Mouse (Mus musculus) forebrain, embryonic 15.5 days (tissue): Measurements from ENCODE around the gene Gng3. TPM values are rescaled to one million over a fixed set of nuclear protein-coding genes. Genes with fewer than 3 reads are reported as not detected.
"Not testable (repeated sequence)": the region's sequence is repeated elsewhere in the genome, so short reads cannot be mapped to it uniquely, and the experiment has no call there.

Experiments
- ATAC-seq: fragments of 200-750 bp; cut with Nextera tagmentation; replicated peaks from 2 replicates; pipeline ENCODE4 v1.8.0; 2017; ENCODE audit warnings: mild to moderate bottlenecking, moderate TSS enrichment, moderate library complexity
- H3K27ac ChIP-seq: fragments of 300-500 bp; sonication (generic); replicated peaks from 2 replicates; pipeline ENCODE4 v1.5.1; 2015; ENCODE audit warnings: mild to moderate bottlenecking, inconsistent platforms
- H3K27me3 ChIP-seq: fragments of 300-500 bp; sonication (generic); 2 replicates; pipeline ENCODE4 v1.6.1; 2015; ENCODE audit warnings: inconsistent platforms
- H3K36me3 ChIP-seq: fragments of 300-500 bp; sonication (generic); 2 replicates; pipeline ENCODE4 v1.6.1; 2015; ENCODE audit warnings: mild to moderate bottlenecking, inconsistent platforms
- H3K4me1 ChIP-seq: fragments of 300-500 bp; sonication (generic); 2 replicates; pipeline ENCODE4 v1.6.1; 2015; ENCODE audit warnings: inconsistent platforms
- H3K4me2 ChIP-seq: fragments of 300-500 bp; sonication (generic); replicated peaks from 2 replicates; pipeline ENCODE4 v1.6.1; 2015; ENCODE audit warnings: mild to moderate bottlenecking, inconsistent platforms
- H3K4me3 ChIP-seq: fragments of 300-500 bp; sonication (generic); 2 replicates; pipeline ENCODE4 v1.5.1; 2015; ENCODE audit warnings: mild to moderate bottlenecking, inconsistent platforms
- H3K9ac ChIP-seq: fragments of 300-500 bp; sonication (generic); replicated peaks from 2 replicates; pipeline ENCODE4 v1.6.1; 2015; ENCODE audit warnings: mild to moderate bottlenecking, inconsistent platforms
- H3K9me3 ChIP-seq: fragments of 300-500 bp; sonication (generic); 2 replicates; pipeline ENCODE4 v1.6.1; 2016; ENCODE audit warnings: inconsistent platforms
- WGBS: fragments of 180-500 bp; shearing (Covaris S2); methylation state at CpG from one replicate; pipeline ENCODE4 v1.1.7; 2015; ENCODE audit warnings: mixed read lengths; 5-methylcytosine and 5-hydroxymethylcytosine counted together
- polyA plus RNA-seq: library from polyadenylated mRNA; unstranded; fragments of >200 nt; fragmentation: Nextera tagmentation; extraction: Ambion mirVana; gene quantifications from 2 replicates; pipeline ENCODE4 v1.2.1, GENCODE M21; 2015

Gng3 gene
- polyA plus RNA-seq, 1 experiment from 2014 or later: 272 TPM

- Histone ChIP-seq H3K4me1 (peaks cover 18% of the 10 kb centered on the region), H3K36me3 (peaks cover 22% of the 10 kb centered on the region)
- not testable (repeated sequence) for H3K4me3 ChIP-seq, H3K27me3 ChIP-seq, H3K9ac ChIP-seq, ATAC-seq, H3K4me2 ChIP-seq, H3K9me3 ChIP-seq, H3K27ac ChIP-seq
- 71% methylated on average over 3 of the region's 3 CpGs for WGBS
These were observed 31.4 kb upstream of the Gng3 start for GRCm38 (mm10) chr19:8870381-8870780.

DNA sequence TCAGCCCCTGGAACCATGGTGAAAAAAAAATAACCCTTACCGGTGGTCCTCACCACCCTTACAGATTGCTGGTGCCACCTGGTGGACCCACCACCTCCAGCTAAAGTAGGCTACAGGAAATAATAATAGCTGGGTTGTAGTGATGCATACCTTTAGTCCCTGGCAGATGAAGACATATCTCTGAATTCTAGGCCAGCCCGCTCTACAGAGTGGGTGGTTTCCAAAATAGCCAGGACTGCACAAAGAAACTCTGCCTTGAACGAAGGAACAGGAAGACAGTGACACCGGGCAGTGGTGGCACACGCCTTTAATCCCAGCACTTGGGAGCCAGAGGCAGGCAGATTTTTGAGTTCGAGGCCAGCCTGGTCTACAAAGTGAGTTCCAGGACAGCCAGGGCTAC is 25.3 kb upstream of the Gng3 start:
- Histone ChIP-seq H3K4me1 (no peaks in the 10 kb centered on the region), H3K4me3 (no peak overlapping the region), H3K9ac (no peak overlapping the region), H3K27ac (no peak overlapping the region), H3K4me2 (no peak overlapping the region), H3K27me3 (no peaks in the 10 kb centered on the region), H3K9me3 (no peaks in the 10 kb centered on the region), H3K36me3 (no peaks in the 10 kb centered on the region)
- no peak for ATAC-seq
- WGBS: 84% methylated on average over 6 of the region's 6 CpGs

- no peak overlapping the region for H3K27ac ChIP-seq
- H3K4me2 ChIP-seq: no peak overlapping the region
- no peaks in the 10 kb centered on the region for H3K9me3 ChIP-seq
- 16% methylated on average over 1 of the region's 1 CpGs for WGBS
- H3K36me3 ChIP-seq: no peaks in the 10 kb centered on the region
- H3K4me1 ChIP-seq: no peaks in the 10 kb centered on the region
- H3K9ac ChIP-seq: no peak overlapping the region
- H3K27me3 ChIP-seq: no peaks in the 10 kb centered on the region
- ATAC-seq: no peak
- no peak overlapping the region for H3K4me3 ChIP-seq
These were observed 20.0 kb upstream of the Gng3 start for GRCm38 (mm10) chr19:8859018-8859417.

GRCm38 (mm10) chr19:8857689-8858088 is 18.7 kb upstream of the Gng3 start:
- H3K4me3 ChIP-seq: no peak overlapping the region
- no peaks in the 10 kb centered on the region for H3K27me3 ChIP-seq
- WGBS: 50% methylated on average over 4 of the region's 4 CpGs
- no peak overlapping the region for H3K9ac ChIP-seq
- H3K36me3 ChIP-seq: no peaks in the 10 kb centered on the region
- no peak overlapping the region for H3K27ac ChIP-seq
- H3K9me3 ChIP-seq: no peaks in the 10 kb centered on the region
- no peaks in the 10 kb centered on the region for H3K4me1 ChIP-seq
- no peak for ATAC-seq
- no peak overlapping the region for H3K4me2 ChIP-seq

GRCm38 (mm10) chr19:8853117-8853516 is 14.1 kb upstream of the Gng3 start:
- peaks cover 12% of the 10 kb centered on the region for H3K36me3 ChIP-seq
- H3K4me2 ChIP-seq: no peak overlapping the region
- no peaks in the 10 kb centered on the region for H3K4me1 ChIP-seq
- WGBS: 82% methylated on average over 3 of the region's 3 CpGs
- H3K27me3 ChIP-seq: no peaks in the 10 kb centered on the region
- H3K4me3 ChIP-seq: no peak overlapping the region
- no peak for ATAC-seq
- H3K27ac ChIP-seq: no peak overlapping the region
- no peaks in the 10 kb centered on the region for H3K9me3 ChIP-seq
- H3K9ac ChIP-seq: no peak overlapping the region

- no peaks in the 10 kb centered on the region for H3K27me3 ChIP-seq
- no peak for ATAC-seq
- H3K4me3 ChIP-seq: no peak overlapping the region
- H3K4me2 ChIP-seq: no peak overlapping the region
- H3K4me1 ChIP-seq: no peaks in the 10 kb centered on the region
- no peaks in the 10 kb centered on the region for H3K9me3 ChIP-seq
- peaks cover 18% of the 10 kb centered on the region for H3K36me3 ChIP-seq
- no peak overlapping the region for H3K9ac ChIP-seq
- no peak overlapping the region for H3K27ac ChIP-seq
- WGBS: 61% methylated on average over 10 of the region's 10 CpGs
These were observed 13.4 kb upstream of the Gng3 start for GRCm38 (mm10) chr19:8852236-8852928.

DNA sequence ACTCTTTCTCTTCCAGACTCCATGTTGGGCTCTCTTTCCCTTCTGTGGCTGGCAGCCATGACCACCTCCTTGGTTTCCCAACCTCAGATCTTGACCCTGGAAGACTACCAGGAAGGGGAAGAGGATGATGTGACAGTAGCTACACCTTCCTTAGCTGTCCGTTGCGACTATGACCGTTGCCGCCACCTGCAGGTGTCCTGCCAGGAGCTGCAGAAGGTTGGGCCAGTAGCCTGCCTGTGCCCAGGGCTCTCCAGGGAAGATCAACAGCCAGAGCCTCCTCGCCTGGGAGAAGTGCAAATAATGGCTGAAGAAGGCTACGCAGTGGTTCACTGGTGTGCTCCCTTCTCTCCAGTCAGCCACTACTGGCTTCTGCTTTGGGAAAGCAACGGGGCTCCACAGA is 12.6 kb upstream of the Gng3 start:
- H3K27me3 ChIP-seq: no peaks in the 10 kb centered on the region
- H3K4me1 ChIP-seq: no peaks in the 10 kb centered on the region
- H3K4me2 ChIP-seq: no peak overlapping the region
- no peaks in the 10 kb centered on the region for H3K9me3 ChIP-seq
- H3K36me3 ChIP-seq: peaks cover 25% of the 10 kb centered on the region
- no peak overlapping the region for H3K4me3 ChIP-seq
- 45% methylated on average over 7 of the region's 7 CpGs for WGBS
- H3K27ac ChIP-seq: no peak overlapping the region
- no peak for ATAC-seq
- H3K9ac ChIP-seq: no peak overlapping the region

DNA sequence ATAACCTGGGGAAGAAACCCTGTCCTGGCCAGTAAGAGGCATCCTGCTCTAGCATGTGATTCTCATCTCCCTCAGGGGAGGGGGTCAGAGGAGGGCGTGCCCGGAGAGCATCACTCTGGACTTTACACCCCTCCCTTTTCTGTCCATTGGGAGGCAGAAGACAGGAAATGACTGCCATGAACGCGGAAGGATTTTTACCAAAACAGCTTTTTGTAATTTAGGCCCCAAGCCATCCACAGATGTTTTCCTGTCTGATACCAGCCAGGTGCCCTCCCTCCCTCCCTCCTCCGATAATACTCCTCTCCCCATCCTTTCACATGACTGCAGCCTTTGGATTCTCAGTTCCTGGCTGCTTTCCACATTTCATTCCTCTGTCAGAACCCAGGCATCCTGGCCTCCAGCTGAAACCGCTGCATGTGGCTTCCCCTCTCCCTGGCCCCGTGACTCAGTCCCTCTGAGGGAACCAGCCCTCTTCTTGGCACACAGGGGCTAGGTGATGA is 11.5 kb upstream of the Gng3 start, which contains the start of gene Lrrn4cl:
TSS of gene Lrrn4cl (plus strand) at position 367 of the 500 bp plus-strand sequence.
- Histone ChIP-seq H3K4me3 (no peak within 1 kb of the TSS), H3K27ac (no peak within 1 kb of the TSS), H3K4me1 (no peaks in the 10 kb centered on the region), H3K4me2 (no peak within 1 kb of the TSS), H3K9ac (no peak within 1 kb of the TSS), H3K27me3 (no peaks in the 10 kb centered on the region), H3K36me3 (peaks cover 37% of the 10 kb centered on the region), H3K9me3 (no peaks in the 10 kb centered on the region)
- 43% methylated on average over 7 of the region's 7 CpGs for WGBS
- no peak for ATAC-seq

- no peak overlapping the region for H3K4me2 ChIP-seq
- no peaks in the 10 kb centered on the region for H3K4me1 ChIP-seq
- no peak overlapping the region for H3K9ac ChIP-seq
- no peaks in the 10 kb centered on the region for H3K27me3 ChIP-seq
- H3K27ac ChIP-seq: no peak overlapping the region
- H3K4me3 ChIP-seq: no peak overlapping the region
- H3K36me3 ChIP-seq: peaks cover 40% of the 10 kb centered on the region
- no peaks in the 10 kb centered on the region for H3K9me3 ChIP-seq
- WGBS: 86% methylated on average over 5 of the region's 5 CpGs
- no peak for ATAC-seq
These were observed 9.4 kb upstream of the Gng3 start for GRCm38 (mm10) chr19:8848356-8848755.

GRCm38 (mm10) chr19:8844371-8845129 is 5.6 kb upstream of the Gng3 start:
- Histone ChIP-seq H3K27ac (no peak overlapping the region), H3K9ac (no peak overlapping the region), H3K36me3 (peaks cover 50% of the 10 kb centered on the region), H3K4me1 (peaks cover 20% of the 10 kb centered on the region), H3K9me3 (no peaks in the 10 kb centered on the region), H3K4me3 (no peak overlapping the region), H3K27me3 (no peaks in the 10 kb centered on the region), H3K4me2 (no peak overlapping the region)
- 55% methylated on average over 5 of the region's 5 CpGs for WGBS
- ATAC-seq: no peak

DNA sequence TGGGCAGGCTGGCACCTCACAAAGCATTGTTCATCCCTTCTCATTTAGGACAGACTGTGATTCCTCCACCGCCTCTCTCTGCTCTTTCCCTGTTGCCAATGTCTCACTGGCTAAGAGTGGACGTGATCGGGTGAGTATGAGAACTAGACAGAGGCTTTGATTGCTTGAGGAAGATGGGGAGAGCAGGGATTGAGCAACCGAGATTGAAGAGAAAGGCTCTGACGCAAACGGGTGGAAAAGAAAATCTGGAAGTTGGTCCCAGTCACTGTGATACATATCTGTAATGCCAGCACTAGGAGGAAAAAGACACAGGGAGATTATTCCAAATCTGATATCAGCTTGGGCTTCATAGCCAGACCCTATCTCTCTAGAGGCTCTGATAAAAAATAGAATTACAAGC is 4.0 kb upstream of the Gng3 start:
- no peak overlapping the region for H3K27ac ChIP-seq
- H3K9me3 ChIP-seq: no peaks in the 10 kb centered on the region
- ATAC-seq: no peak
- H3K27me3 ChIP-seq: no peaks in the 10 kb centered on the region
- 91% methylated on average over 6 of the region's 6 CpGs for WGBS
- no peak overlapping the region for H3K9ac ChIP-seq
- no peak overlapping the region for H3K4me3 ChIP-seq
- H3K4me2 ChIP-seq: no peak overlapping the region
- peaks cover 25% of the 10 kb centered on the region for H3K4me1 ChIP-seq
- H3K36me3 ChIP-seq: peaks cover 38% of the 10 kb centered on the region

GRCm38 (mm10) chr19:8841012-8841411 is 2.0 kb upstream of the Gng3 start:
- WGBS: 94% methylated on average over 7 of the region's 7 CpGs
- peaks cover 25% of the 10 kb centered on the region for H3K4me1 ChIP-seq
- no peaks in the 10 kb centered on the region for H3K27me3 ChIP-seq
- no peak overlapping the region; the same call in 1 of the 2 replicates for H3K27ac ChIP-seq
- H3K4me3 ChIP-seq: peak overlapping the region; percentile 60
- H3K4me2 ChIP-seq: peak overlapping the region; percentile 71
- H3K9ac ChIP-seq: peak overlapping the region; percentile 75; the same call in 1 of the 2 replicates
- ATAC-seq: no peak
- H3K36me3 ChIP-seq: peaks cover 22% of the 10 kb centered on the region
- H3K9me3 ChIP-seq: no peaks in the 10 kb centered on the region
